Mouse (Mus musculus) monocyte, adult 59 days (primary cell): ENCODE results near the gene Nectin2. TPM values are rescaled to one million over a fixed set of nuclear protein-coding genes. Genes with fewer than 3 reads are reported as not detected.

Experiments
- total RNA-seq, 2 experiments: library from RNA; stranded (reverse); gene quantifications; one replicate each; pipeline ENCODE4 v1.2.4; 2023

The Nectin2 gene
- 1 to 10 TPM in 1 of 2 experiments, under 1 TPM in 1; 0.91 to 2.5 TPM for total RNA-seq

DNA sequence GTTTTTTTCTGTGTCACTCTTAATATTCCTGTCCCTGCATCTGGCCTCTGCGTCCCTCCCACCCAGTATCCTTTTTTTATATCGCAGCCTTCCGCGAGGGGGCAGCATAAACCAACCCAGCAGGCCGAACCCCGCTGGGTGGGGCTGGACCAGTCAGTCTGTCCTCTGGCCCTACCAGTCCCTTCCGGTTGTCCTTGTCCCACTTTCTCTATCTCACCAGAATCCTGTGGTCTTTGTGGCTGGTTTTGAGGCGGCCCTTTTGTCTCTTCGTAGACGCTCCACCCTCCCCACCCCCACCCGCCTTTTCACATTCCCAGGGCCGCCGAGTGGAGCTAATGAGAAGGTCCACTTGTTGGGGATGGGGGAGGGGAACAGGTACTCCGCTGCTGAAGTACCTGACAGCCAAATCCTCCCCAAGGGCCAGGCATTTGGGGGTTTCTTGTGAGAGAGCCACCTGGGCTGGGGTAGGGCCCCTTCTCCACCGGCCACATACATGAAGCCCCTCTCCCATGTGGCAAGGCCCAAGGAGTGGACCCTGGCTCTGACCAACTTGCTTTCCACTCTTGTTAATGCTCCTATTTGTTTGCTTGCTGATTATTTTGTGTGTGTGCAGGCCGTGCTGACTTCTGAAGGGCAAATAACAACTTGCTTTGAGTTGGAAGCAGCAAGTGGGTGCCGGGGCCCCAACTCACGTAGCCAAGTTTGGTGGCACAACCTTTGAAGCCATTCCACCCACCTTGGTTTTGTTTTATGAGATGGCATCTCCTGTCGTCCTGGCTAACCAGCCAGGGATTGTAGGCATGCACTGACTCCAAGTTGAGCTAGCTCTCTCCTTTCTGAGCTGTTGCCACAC is at the start of gene Nectin2:
Gene Nectin2, minus strand, starts transcription at position 267 of the 853 bp plus-strand sequence.

DNA sequence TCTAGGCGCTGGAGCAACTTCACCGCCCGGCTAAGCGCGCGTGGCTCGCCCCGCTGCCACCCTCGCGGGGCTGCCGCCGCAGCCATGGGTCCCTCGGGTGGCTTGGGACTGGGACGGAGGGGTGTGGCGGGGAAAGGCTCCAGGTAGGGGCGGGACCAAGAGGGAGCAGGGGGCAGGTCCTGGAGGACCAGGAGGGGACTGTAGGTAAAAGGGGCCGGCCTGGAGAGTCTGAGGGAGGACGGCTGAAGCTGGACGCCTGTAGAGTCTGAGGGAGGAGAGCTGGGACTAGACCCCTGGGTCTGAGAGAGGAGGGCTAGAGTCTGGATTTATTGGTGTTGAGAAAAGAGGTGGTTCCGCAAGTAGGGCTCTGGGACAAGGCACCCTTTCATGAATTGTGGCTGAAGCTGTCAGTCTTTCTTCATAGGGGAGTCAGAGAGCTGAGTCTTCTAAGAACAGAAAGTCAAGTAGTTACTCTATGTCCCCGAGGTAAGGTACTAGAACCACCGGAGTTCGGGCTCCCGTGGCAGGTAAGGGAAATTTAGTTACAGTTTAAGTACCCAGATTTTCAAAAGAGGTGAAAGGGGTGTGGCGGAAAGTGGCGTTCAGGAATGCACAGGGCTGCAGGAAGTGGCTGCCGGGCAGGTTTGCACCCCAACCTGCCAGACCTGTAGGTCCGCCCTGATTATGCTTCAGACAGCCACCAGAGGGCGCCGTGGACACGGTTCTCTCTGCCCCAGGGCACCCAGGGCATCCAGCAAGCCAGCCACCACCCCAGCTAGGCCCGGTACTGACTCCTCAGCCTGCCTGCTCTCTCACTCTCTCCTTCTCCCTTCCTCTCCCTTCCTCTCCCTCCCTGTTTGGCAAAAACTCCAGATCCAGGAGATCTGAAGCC is 46.7 kb upstream of the Nectin2 start, which contains the start of gene Cblc:
Gene Cblc, minus strand, starts transcription at position 113 of the 892 bp plus-strand sequence.

DNA sequence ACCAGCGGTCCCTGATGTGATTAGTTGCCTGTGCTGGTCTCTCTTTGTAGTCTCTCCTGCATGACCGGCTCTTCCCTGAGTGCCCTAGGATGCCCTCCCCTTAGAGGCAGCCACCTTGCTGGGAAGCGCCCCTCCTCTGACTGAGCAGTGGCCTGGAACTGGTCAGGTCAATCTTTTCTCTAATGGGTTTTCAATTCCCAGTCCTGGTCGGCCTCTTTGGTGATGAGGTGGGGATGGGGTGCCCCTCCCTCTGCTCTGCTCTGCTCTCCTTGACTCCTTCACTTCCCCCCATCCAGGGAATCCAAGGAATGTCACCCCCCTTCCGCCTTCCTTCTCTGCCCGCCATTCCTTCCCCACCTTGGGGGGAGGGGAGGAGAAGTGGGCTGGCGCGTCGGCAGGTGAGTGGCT is 20.7 kb upstream of the Nectin2 start, which contains the start of gene Bcam:
Gene Bcam, minus strand, starts transcription at position 33 of the 408 bp plus-strand sequence.

DNA sequence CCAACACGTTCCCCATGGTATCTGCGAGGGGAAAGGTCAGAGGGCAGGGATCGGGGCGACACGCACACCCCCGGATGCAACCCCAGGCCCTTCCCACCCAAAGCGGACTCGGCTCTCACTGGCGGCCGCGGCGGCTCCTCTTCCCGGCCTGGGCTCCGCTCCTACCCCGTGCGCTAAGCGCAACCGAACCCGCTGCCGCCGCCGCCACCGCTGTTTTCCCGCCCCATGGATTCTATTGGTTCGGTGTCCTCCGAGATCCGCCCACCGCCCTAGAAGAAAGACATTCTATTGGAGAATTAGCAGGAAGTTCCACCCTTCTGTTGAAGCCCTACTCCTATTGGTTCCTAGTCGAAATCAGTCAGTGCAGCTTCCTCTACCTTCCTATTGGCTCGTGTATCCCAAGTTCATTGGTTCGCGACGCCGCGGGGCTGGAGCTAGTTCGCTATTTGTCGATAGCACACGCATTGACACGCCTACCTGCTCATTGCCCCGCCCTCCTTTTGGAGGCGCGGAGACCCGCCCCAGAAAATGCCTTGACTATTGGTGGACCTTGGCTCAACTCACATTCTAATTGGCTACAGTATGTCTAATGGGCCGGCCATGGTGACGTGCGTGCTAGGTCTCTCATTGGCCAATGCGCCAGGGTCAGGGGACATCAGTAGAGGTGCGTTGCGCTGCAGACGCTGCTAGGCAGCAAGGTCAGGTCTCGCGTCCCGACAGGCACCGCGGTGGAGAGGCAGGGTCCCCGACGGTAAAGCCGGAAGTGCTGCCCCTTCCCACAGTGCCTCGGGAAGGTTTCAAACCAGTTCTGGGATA is 34.8 kb downstream of the Nectin2 start, which contains the start of gene Tomm40:
Gene Tomm40, minus strand, starts transcription at position 200 of the 816 bp plus-strand sequence.

DNA sequence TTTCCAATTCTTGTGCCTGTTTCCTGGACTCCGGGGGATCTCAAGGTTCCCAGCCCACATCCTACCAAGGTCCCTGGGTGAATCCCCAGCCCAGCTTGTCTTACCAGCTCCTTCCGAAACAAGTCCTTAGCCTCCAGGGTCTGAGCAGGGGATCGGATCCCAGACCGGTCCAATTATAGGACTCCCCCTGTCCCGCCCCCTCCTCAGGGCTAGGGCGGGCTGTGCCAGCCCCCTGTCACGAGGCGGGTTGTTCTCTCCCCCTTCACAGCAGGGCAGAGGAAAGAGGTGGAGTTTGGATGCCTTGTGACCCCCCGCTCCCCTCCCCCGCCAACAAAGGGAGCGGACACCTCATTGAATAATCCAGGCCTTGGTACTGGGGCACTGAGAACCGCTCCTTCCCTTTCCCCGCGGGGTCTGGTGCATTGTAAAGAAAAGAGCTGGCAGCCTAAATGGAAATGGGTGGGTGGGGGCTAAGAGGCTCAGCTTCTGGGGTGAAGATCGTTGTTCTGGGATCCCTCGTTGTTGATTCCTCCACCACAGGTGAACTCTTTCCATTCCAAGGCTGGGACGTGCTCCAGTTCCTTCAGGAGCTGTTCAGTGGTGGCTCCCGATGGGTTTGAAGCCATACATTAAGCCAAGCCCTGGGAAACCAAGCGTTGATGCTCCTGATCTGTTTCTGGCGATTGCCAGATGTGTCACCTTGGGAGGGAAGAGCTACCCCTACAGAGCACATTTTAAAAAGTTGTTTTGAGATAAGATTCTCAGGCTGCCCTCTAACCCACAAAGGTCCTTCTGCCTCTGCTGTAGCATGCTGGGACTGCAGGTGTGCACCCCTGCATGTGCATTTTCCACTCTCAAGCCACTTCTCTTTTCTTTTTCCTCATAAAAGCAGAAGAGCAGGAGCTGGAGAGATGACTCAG is 51.1 kb downstream of the Nectin2 start, which contains the start of gene Apoe:
Gene Apoe, minus strand, starts transcription at position 282 of the 920 bp plus-strand sequence.

DNA sequence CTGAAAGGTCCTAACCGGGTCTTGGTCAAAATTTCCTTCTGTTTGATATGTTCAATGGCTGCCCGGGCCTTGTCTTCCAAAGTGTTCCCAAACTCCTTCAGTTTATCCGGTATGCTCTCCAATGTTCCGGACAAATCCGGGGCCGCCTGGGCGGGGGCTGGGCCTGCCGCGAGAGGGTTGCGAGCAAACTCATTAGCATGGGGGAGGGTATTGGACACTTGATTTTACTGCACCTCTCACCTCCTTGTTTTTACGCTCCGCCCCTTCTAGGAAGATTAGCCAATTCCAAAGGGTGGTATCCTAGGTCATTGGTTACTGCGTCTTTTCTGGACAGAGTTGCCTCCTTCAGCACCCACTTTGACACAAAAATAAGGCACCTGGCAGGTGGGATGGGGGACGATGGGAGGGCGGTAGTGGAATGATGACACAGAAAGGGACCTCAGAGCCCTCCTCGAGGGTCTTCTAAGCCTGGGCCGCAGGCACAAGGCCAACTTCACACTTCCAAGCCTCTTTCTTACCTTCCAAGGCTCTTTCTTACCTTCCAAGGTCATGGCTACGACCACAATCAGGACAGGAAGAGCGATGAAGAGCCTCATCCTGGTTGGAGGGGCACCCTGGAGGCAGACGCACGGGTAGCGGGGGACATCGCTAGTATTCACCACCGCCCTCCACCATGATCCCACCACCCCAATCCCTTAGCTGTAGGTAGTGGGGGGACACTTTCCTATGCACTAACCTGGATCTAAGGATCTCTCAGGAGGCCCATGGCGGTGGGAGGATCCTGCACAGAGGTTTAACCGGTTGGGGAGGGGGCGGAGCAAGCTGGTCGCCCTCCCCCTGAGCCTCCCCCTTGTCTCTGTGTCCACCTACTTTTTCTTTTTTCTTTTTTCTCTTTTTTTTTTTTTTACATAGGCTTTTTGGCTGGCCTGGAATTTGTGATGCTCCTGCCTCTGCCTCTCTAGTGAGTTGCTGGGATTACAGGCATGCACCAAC is 58.1 kb downstream of the Nectin2 start, which contains the start of gene Apoc1:
Gene Apoc1, minus strand, starts transcription at position 788 of the 993 bp plus-strand sequence.

DNA sequence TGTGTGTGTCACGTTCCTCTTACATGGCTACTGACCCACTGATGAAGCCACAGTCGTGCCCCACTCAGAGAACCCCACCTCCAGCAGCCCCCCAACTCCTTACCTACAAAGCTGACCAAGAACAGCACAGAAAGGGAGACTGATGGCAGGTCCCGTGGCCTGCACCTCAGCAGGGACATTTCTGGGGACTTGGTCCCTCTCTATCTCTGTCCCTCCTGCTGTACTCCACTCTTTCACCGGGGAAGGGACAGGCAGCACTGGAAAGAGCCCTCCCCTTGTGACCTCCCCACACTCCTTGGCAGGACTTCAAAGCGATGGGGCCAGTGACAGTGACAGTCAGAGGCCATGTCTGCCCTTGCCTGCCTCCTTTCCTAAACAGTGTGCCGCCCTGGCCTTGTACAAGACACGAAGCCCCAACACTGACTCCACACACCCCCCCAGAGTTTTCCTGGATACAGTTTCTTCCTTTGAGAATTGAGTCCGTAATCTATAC is 69.0 kb downstream of the Nectin2 start, which contains the start of the genes Gm44805 and Apoc4:
Gene Gm44805, minus strand, starts transcription at position 222 of the 493 bp plus-strand sequence.
Gene Apoc4, minus strand, starts transcription at position 278 of the 493 bp plus-strand sequence.

DNA sequence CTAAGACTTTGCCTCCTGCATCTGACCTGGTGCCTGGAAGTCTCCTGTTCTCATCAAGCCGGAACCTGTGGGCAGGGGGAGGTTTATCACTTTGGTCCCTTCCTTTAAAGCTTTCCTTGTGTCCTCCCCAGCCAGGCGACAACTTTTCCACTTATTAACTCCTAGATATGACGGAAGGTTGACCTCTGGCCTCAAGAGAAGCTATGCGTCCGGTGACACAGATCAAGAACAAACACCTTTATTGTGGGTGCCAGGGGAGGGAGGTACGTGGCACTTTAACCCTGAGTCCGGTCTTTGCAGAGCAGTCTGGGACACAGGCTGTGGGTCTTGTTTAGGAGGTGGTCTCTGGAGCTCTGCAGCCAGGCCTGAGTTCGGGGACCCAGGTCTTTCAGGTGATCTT is 72.4 kb downstream of the Nectin2 start, which contains the start of gene Apoc2:
Gene Apoc2, minus strand, starts transcription at position 70 of the 400 bp plus-strand sequence.

Other genes starting within 250 kb of the Nectin2 start
- 10 to 100 TPM in 1 of 2 experiments, 1 to 10 TPM in 1; 8.6 to 11.2 TPM for gene Bloc1s3, start 242.1 kb downstream of the Nectin2 start, total RNA-seq
- 10 to 100 TPM; 34.4 to 45.3 TPM for gene Trappc6a, start 242.1 kb downstream of the Nectin2 start, total RNA-seq
- under 1 TPM in 1 of 2 experiments, not detected in 1; 0.26 TPM for gene Nkpd1, start 232.6 kb downstream of the Nectin2 start, total RNA-seq
- 10 to 100 TPM; 45.7 to 48.4 TPM for gene Ppp1r37, start 187.4 kb downstream of the Nectin2 start, total RNA-seq
- 1 to 10 TPM; 6.2 to 6.8 TPM for gene Zfp296, start 173.2 kb downstream of the Nectin2 start, total RNA-seq
- gene Gemin7, start 172.9 kb downstream of the Nectin2 start, total RNA-seq, result 10 to 100 TPM; 76.3 to 80.3 TPM
- gene Clasrp, start 146.0 kb downstream of the Nectin2 start, total RNA-seq, result 10 to 100 TPM; 60.6 to 62.7 TPM
- 10 to 100 TPM; 73.1 to 82.8 TPM for gene Relb, start 121.0 kb downstream of the Nectin2 start, total RNA-seq
- 10 to 100 TPM; 73.1 to 81.8 TPM for gene Clptm1, start 85.5 kb downstream of the Nectin2 start, total RNA-seq
- gene Apoc2, start 72.5 kb downstream of the Nectin2 start, total RNA-seq, result 100 to 1,000 TPM; 138 to 244 TPM
- gene Gm44805, start 69.1 kb downstream of the Nectin2 start, total RNA-seq, result not detected
- not detected for gene Apoc4, start 69.0 kb downstream of the Nectin2 start, total RNA-seq
- gene Apoc1, start 57.8 kb downstream of the Nectin2 start, total RNA-seq, result 10 to 100 TPM; 79.5 to 84.6 TPM
- gene Apoe, start 51.3 kb downstream of the Nectin2 start, total RNA-seq, result 1,000 to 10,000 TPM; 1,850 to 1,922 TPM
- gene Tomm40, start 35.0 kb downstream of the Nectin2 start, total RNA-seq, result 10 to 100 TPM; 31.1 to 33.4 TPM
- gene Bcam, start 20.5 kb upstream of the Nectin2 start, total RNA-seq, result under 1 TPM; 0.76 to 0.97 TPM
- not detected for gene Cblc, start 46.3 kb upstream of the Nectin2 start, total RNA-seq
- gene Bcl3, start 72.3 kb upstream of the Nectin2 start, total RNA-seq, result 10 to 100 TPM; 71.7 to 91.9 TPM
- not detected for gene Gm19345, start 101.5 kb upstream of the Nectin2 start, total RNA-seq
- 1 to 10 TPM; 1.9 to 2.9 TPM for gene Ceacam16, start 110.8 kb upstream of the Nectin2 start, total RNA-seq
- gene Ceacam19, start 137.5 kb upstream of the Nectin2 start, total RNA-seq, result 1 to 10 TPM; 2.4 to 2.7 TPM
- 10 to 100 TPM; 22.2 to 29.1 TPM for gene Pvr, start 170.7 kb upstream of the Nectin2 start, total RNA-seq
- not detected for gene Igsf23, start 200.3 kb upstream of the Nectin2 start, total RNA-seq
- not detected for gene Ceacam20, start 214.9 kb upstream of the Nectin2 start, total RNA-seq
- gene Nlrp9b, start 241.0 kb upstream of the Nectin2 start, total RNA-seq, result not detected